Mouse (Mus musculus): ENCODE results near the gene Igsf11. TPM values are rescaled to one million over a fixed set of nuclear protein-coding genes. Genes with fewer than 3 reads are reported as not detected.
A peak's percentile ranks its signal among the peaks of the same experiment; 100 is the strongest.

Gene Igsf11
- total RNA-seq (2021) = under 1 TPM; 0.42 to 0.57 TPM

- DNase-seq = no peak
- intact Hi-C loops (cut with DNase I) = no loop called here
Observed at GRCm38 (mm10) chr16:38892371-38892770, at the start of gene Igsf11. TSS of gene Igsf11 (plus strand) at chr16:38892671.

GRCm38 (mm10) chr16:38858120-38858749, 34.2 kb upstream of the Igsf11 start:
- intact Hi-C loops (cut with DNase I) = no loop called here
- DNase-seq = peak; percentile 13 to 36

GRCm38 (mm10) chr16:38860548-38860947, 31.9 kb upstream of the Igsf11 start:
- intact Hi-C loops (cut with DNase I) = no loop called here
- DNase-seq = no peak

GRCm38 (mm10) chr16:38864358-38864757, 28.1 kb upstream of the Igsf11 start:
- intact Hi-C loops (cut with DNase I) = no loop called here
- DNase-seq = no peak

GRCm38 (mm10) chr16:38873231-38873630, 19.2 kb upstream of the Igsf11 start:
- intact Hi-C loops (cut with DNase I) = no loop called here
- no peak for DNase-seq

- DNase-seq = no peak
- intact Hi-C loops (cut with DNase I) = no loop called here
Observed at GRCm38 (mm10) chr16:38874481-38874880, 18.0 kb upstream of the Igsf11 start.

GRCm38 (mm10) chr16:38898816-38899425, 6.5 kb downstream of the Igsf11 start:
- intact Hi-C loops (cut with DNase I) = no loop called here

GRCm38 (mm10) chr16:38900024-38900423, 7.6 kb downstream of the Igsf11 start:
- DNase-seq = no peak
- intact Hi-C loops (cut with DNase I) = no loop called here

More at GRCm38 (mm10) chr16:38898816-38899425, 6.5 kb downstream of the Igsf11 start:
- DNase-seq = no peak

- peak; percentile 92 to 94 for DNase-seq
- intact Hi-C loops (cut with DNase I) = loop anchor here (1.0 kb wide), 1 partner anchor 152 kb away; no protein-coding TSS in a partner anchor
Observed at GRCm38 (mm10) chr16:38902111-38902778, 9.8 kb downstream of the Igsf11 start.

- intact Hi-C loops (cut with DNase I) = no loop called here
- DNase-seq = no peak
Observed at GRCm38 (mm10) chr16:38903020-38903419, 10.5 kb downstream of the Igsf11 start.

- DNase-seq = no peak
- intact Hi-C loops (cut with DNase I) = no loop called here
Observed at GRCm38 (mm10) chr16:38904202-38904601, 11.7 kb downstream of the Igsf11 start.

GRCm38 (mm10) chr16:38905911-38906310, 13.4 kb downstream of the Igsf11 start:
- intact Hi-C loops (cut with DNase I) = no loop called here
- no peak for DNase-seq

GRCm38 (mm10) chr16:38908304-38908703, 15.8 kb downstream of the Igsf11 start:
- intact Hi-C loops (cut with DNase I) = no loop called here
- DNase-seq = no peak

- intact Hi-C loops (cut with DNase I) = no loop called here
- no peak for DNase-seq
Observed at GRCm38 (mm10) chr16:38909506-38909905, 17.0 kb downstream of the Igsf11 start.

GRCm38 (mm10) chr16:38910088-38910487, 17.6 kb downstream of the Igsf11 start:
- intact Hi-C loops (cut with DNase I) = no loop called here
- DNase-seq = no peak

GRCm38 (mm10) chr16:38915451-38915850, 23.0 kb downstream of the Igsf11 start:
- intact Hi-C loops (cut with DNase I) = no loop called here
- no peak for DNase-seq

GRCm38 (mm10) chr16:38916053-38916786, 23.7 kb downstream of the Igsf11 start:
- intact Hi-C loops (cut with DNase I) = no loop called here
- no peak for DNase-seq

- intact Hi-C loops (cut with DNase I) = no loop called here
- DNase-seq = no peak
Observed at GRCm38 (mm10) chr16:38916885-38917284, 24.4 kb downstream of the Igsf11 start.

GRCm38 (mm10) chr16:38918121-38918520, 25.6 kb downstream of the Igsf11 start:
- intact Hi-C loops (cut with DNase I) = no loop called here
- no peak for DNase-seq

GRCm38 (mm10) chr16:38920488-38920887, 28.0 kb downstream of the Igsf11 start:
- no peak for DNase-seq
- intact Hi-C loops (cut with DNase I) = no loop called here

- no peak for DNase-seq
- intact Hi-C loops (cut with DNase I) = no loop called here
Observed at GRCm38 (mm10) chr16:38924940-38925339, 32.5 kb downstream of the Igsf11 start.
